Mouse (Mus musculus): ENCODE measurements at regions not wholly inside any gene's neighbourhood (a gene's known extent, or its start where the extent isn't known, plus 50 kb on each side); places are given as distances from the start of the nearest gene placed in this dataset.

DNA sequence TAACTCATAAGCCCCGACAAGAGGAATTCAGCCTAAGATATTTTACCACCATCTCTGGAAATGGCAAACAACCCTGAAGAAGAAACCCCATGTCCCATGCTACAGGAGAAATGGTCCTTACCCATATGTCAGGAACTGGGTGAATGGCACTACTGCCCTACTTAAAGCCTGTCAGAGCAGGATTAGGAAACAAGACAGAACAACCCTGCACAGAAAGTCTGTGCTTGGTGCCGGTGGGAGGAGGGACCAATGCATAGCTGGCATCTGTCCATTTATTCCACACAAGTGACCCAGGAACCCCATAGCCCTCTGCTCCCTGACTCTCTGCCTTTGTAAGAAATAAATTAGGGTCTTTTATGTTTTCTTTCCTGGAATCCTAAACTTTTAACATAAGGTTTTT is 317.9 kb downstream of the Ttll7 start:
- no peak for DNase-seq (ENCODE audit: low read depth, low spot score)

DNA sequence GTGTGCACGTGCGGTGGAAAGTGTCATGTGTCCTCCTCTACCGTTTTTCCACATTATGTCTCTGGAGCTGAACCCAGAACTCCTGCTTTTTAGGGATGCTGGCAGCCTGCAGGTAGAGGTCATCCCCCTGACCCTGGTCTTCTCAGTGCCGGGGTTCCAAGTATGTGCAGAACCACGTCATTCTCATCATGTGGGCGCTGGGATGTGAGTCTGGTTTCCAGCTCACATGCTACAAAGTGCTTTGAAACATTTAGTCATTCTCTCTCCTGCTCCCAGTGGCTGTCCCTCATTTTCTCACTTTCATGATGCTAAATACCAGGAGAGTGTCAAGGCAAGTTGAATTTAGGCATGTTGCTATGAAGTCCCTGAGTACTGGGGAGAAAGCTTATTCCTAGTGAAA is 326.6 kb downstream of the Ttll7 start:
- no peak for DNase-seq (ENCODE audit: low read depth, low spot score)

DNA sequence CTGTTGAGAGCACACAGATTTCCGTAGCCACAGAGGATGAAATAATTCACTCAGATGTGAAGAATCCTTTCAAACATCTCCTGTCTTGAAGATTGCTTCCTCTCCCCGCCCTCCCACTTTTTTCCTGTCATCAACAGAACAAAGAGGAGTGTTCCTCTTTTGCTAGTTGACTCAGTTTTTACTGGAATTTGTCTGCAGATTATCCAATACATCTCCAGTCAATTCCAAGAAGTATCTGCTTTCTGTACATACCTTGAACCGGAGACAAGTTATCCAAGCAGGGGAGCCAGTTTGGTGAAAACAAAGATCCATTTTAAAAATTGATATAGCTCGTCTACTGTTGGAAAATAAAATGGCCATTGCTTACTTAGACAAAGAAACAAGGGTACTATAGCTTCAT is 328.5 kb downstream of the Ttll7 start:
- no peak for DNase-seq (ENCODE audit: low read depth, low spot score)

DNA sequence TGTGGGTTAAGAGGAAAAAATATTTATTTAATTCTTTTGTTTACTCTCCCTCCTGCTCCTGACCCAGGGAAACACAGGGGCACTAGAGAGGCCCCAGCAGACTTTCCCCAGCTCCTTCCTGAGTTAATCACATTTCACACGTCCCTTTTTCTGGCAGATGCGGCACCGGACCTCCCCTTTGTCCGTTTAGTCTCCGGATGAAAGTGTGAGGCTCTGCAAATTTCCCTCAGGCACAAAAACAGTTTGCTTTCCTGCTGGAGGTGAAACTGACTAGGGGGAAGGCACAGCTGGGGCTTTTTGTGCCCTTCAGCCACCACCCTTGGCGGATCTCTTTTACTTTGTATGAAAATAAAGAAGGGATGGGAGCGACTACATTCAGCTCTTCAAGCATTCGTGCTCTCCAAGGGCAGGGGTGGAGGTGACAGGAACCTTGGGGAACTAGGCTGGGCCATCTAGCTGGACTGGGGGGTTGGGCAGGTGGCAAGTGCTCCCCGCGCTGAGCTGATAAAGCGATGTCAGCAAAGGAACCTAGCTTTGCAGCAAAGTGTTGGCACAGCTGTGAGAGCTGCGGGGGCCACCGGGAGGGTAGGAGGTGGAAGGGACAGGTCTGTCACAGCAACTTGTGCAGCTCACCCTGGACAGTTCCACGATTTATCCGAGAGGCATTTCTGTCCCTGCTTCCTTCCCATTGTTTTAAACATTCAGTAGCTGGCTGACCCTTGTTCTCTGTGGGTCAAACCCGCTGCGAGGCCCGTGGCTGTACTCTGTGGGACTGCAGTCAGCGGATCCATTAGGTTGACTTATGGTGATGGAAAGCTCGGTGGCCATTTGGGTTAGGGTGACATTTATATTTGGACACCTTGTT is 329.6 kb downstream of the Ttll7 start:
- no peak for DNase-seq (ENCODE audit: low read depth, low spot score)

DNA sequence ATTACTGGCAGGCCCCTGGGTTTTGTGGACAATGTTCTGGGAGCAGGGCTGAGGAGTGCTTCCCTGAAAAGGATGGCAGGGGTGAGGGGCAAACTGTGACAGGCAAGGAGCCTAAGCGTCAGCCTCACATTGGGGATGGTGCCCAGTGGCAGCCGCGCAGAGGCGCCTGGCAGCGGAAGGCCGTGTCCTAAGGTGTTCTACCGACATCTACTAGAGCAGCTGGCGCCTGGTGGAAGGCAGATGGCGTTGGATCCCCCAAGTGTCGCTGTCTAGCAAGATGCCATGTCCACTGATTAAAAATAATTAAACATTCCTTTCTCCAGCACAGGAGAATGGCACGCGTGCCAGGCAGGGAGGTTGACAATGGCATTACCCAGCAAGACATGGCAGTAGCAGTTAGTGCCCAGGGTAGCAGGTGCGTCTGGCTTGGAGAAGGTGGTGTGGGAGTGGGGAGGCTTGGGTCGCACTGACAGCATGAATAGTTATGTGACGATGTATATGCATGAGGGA is 330.3 kb downstream of the Ttll7 start:
- DNase-seq (ENCODE audit: low read depth, low spot score): no peak

DNA sequence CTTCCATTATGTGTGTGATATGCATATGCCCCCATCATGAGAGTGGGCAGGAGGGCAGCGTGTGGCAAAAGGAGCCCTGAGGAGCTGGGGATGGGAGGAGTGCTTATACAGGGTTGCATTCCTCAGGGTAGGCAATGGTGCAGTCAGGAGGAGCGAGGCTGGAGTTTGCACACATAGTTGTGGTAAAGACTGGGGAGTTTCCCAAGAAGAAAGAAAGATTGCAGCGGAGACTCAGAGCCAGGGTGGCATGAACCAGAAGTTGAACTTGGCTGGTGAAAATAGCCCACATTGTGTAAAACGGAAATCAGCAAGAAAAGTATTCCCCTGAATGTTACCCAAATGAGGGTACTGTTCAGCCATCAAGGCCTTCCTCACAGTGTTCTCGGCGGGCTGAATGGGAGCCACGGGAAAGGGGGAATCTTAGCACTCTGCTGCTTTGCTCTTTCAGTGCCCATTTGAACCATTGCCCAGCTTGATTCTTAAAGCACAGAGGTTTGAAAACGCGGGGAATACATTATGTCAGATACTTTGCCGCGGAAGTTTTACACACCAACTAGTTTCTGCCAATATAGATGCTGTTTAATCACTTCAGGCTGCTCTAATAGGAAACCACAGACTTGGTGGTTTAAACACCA is 331.6 kb downstream of the Ttll7 start:
- no peak for DNase-seq (ENCODE audit: low read depth, low spot score)

DNA sequence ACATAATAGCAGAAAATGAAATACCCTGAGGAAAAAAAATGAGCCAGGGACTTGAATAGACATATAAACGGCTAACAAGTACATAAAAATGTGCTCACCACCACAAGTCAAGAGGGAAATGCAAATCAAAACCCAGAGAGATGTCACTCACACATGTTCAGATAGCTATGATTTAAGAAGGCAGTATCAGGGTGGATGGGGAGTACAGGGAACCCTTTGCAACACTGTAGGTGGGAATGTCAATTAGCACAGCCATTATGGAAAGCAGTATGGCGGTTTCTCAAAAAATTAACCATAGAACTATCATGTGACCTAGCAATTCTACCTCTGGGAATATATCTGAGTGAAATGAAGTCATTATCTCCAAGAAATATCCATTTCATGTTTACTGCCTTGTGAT is 337.6 kb downstream of the Ttll7 start:
- no peak for DNase-seq (ENCODE audit: low read depth, low spot score)

DNA sequence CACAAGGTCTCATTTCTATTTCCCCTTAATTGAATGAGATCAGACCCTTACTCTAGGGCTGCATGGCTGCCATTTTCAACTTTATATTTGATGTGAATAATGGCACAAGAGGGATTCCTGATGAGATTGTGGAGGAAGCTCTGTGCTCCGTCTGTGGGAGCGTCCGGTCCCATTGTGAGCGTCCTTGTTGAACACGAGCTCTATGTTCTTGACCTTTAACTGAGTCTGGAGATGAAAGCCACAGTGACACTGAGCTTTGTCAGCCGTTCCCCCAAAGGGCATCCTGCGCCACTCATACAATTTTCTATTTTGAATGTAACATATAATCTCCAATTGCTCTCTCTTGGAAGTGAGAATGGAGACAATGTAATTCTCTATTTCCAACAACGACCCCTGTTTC is 344.5 kb downstream of the Ttll7 start:
- no peak for DNase-seq (ENCODE audit: low read depth, low spot score)

DNA sequence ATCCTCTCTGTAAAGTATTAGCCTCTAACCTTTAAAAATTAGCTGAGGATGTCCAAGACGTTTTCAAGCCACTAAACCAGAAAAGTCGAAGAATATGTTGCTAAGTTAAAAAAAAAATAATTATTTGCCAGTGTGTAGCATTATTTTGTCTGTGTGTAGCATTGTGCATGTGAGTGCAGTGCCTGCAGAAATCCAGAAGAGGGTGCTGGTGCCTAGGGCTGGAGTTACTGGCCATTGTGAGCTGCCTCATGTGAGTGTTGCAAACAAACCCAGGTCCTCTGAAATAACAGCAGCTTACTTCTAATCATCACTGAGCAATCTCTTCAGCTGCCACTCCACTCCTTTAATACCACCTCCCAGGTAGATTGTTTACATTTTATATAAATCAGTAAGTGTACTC is 345.0 kb downstream of the Ttll7 start:
- DNase-seq (ENCODE audit: low read depth, low spot score): no peak

DNA sequence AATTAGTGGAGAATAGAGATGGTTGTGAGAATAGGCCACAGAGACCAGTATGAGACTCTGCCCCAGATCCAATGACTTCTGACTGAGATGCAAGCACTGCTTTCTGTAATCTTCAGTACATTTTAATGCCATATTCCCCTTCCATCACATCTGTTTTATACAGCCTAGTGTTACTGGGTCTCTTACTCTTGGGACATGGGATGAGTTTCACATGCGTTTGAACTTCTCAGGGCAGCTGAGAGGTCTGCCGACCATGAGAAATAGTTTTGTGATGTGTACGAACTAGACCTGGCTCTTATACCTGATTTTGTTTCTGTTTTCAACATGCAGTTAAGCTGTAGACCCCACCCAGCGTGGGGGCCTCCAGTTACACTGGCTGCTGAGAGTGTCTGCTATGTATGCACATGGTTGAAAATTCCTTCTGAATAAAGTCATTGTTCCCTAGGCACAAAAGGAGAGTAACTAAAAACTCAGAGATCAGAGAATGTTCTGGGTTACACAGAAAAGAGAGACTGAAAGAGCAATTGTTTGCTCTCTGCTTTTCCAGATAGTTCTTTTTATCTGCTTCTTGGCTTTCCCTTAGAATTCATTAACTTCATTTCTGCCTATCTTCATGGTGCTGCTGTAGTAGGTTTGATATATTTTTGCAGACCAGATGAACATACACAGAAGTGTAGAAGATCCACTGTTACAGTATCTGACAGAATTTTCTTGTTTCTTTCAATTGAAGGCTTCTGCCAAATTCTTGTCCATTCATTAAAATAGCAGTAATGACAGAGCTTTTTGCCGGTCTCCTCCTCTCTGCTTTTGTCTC is 359.2 kb downstream of the Ttll7 start:
- DNase-seq (ENCODE audit: low read depth, low spot score): no peak

DNA sequence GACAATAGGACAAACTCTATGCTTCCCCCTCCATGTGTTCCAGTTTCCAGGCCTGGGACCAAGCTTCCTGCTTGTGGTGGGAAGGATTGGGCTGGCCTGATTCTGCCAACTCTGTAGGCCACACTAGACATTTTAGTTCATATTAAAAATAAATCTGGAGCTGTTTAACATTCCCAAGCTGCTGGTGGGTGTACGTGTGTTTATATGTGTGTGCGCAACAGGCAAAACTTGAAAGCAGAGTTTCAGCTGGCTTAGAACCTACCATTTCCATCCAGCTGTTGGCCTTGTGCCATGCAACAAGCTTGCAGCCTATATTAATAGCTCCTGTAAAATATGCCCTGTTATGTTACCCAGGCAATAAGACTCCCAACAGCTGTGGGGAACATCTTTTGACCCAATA is 376.5 kb downstream of the Ttll7 start:
- DNase-seq (ENCODE audit: low read depth, low spot score): no peak

DNA sequence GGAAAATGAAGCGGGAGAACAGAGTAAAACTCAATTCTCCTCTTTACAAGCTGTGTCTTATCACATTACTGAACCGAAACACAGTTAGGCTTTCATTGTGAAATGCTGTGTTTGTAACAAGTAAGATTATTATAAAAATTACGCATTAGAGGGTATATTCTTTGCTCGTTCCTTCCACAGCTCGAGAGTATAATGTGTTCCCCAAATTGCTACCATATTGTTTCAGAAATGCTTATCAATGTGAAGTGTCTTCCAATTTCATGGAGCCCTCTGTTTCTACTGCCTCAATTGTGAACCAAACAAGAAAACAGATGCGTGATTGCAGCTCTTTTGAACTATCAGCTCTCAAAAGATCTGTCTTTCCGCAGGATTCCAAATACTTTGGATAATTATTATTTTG is 378.4 kb downstream of the Ttll7 start:
- no peak for DNase-seq (ENCODE audit: low read depth, low spot score)

DNA sequence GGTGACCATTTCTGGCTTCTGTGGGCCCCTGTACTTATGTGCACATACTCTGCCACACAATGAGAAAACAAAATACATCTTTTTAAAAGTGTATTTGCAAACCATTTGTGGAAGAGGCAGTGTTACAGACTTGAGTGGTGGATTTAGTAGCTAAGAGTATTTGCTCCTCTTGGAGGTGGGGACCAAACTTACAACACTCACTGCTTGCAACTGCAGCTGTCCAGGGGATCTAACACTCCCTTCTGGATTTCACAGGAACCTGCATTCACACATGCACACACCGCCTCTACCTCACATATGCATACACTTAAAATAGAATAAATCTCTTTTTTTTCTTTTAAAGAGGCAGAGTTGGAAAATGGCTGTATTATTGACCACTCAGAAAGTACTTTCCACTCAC is 386.2 kb downstream of the Ttll7 start:
- DNase-seq (ENCODE audit: low read depth, low spot score): no peak

DNA sequence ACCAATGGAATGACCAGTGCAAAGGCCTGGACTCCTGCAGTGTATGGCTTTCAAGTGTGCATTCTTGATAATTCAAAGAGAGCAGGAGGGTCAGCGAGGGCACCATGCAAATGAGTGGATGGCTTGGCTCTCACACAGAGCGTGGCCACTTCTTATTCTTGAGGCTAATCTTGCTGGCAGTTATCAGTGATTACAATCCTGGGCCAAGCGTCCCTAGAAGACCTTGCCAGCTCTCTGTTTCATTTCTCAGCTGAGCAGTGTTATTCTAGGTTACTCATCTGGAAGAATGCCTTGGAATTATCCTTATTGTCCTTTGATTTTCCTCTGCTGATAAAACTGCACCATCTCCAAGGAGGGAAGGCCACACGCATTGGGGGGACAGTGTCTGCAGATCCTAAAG is 388.5 kb downstream of the Ttll7 start:
- no peak for DNase-seq (ENCODE audit: low read depth, low spot score)

DNA sequence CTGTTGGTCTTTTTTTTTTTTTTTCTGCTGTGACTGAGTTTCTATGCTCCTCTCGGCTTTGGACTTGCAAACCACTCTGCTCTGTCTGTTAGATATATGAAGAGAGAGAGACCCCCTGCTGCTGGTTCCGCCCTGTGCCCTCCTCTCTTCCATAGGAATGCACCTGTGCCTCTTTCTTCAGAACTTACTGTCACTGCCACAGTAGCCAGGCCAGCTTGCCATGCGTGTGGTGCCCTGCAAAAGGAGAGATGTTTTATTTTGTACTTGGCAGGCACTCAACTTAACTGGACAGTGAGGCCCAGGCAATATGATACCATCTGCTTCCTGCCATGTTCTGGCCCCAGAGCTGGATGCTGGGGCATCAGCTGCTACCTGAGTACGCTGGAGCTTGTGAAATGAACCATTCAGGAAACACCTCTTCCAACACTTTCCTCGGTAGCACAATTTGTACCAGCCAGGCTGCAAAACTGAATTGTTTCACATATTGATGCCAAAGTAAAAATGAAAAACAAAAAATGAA is 392.8 kb downstream of the Ttll7 start:
- DNase-seq (ENCODE audit: low read depth, low spot score): no peak

DNA sequence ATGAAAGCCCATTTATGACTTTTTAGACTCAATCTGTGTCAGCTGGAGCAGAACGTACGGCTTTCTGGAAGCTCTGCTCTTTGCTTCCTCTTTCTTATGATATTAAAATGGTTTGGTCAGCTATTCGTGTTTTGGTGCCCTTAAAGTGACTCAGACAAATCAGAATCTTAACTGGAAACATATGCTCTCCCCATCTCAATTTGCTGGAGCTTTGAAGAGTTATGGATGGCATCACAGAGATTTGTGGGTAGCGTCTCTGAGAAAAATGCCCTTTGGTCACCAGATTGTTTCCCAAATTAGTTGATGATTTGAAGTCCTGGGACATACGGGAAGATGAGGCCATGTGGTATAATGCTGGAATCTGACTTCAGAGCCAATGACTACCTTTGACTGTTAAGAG is 394.0 kb downstream of the Ttll7 start:
- DNase-seq (ENCODE audit: low read depth, low spot score): no peak

DNA sequence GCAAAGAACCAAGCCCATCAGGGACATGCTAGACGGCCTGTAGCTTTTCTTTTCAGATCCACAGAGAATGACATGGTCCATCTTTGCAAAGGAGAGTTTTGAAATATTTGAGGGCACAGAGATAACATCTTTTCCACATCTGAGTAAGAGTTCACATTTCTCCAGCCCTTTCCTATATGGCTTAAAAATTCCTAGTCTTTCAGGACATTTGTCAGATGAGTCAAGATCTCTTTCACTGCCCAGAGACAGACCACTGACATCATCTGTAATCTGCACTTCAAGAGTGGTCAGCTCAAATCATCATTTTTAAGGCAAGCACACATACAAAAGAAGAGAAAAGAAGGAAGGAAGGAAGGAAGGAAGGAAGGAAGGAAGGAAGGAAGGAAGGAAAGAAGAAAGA is 397.3 kb downstream of the Ttll7 start:
- no peak for DNase-seq (ENCODE audit: low read depth, low spot score)

DNA sequence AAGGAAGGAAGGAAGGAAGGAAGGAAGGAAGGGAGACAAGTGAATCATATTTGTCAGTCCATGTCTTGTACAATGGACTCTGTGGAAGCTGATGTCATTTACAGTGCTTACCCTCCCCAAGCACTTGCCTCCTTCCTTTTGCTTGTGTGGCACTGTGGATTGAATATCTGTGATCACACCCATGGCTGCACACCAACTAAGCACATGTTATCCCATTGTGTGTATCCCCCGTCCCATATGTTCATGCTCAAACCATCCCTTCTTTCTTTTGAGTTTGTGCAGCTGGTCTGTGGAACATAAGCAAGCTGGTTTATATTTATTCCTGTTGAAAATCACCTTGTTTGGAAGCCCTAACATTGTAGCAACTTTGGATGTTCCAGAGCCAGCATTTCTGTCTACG is 397.7 kb downstream of the Ttll7 start:
- DNase-seq (ENCODE audit: low read depth, low spot score): no peak

DNA sequence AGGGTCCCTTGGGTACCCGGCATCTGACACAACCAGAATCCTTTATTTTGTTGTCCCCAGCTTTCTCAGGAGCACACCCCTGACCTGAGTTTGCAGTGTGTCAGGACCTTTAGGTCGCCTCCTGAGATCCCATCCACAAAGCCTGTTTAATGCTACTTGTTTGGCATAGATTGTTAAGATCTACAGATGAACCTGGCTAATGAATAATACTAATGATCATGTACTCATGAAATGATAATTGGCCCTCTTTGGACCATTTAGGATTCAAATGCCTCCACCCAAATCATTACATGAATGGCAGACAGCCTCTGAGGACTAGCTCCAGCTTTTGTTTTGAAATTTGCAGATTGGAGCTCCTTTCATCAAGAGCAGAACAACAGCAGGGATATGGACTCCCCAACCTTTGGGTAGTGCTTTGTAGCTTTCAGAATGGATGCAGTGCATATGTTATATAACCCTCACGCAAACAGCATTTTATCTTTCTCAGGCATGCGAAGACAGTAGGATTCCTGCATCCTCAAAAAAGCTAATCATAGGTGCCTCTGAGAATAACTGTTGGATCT is 400.1 kb downstream of the Ttll7 start:
- DNase-seq (ENCODE audit: low read depth, low spot score): no peak

DNA sequence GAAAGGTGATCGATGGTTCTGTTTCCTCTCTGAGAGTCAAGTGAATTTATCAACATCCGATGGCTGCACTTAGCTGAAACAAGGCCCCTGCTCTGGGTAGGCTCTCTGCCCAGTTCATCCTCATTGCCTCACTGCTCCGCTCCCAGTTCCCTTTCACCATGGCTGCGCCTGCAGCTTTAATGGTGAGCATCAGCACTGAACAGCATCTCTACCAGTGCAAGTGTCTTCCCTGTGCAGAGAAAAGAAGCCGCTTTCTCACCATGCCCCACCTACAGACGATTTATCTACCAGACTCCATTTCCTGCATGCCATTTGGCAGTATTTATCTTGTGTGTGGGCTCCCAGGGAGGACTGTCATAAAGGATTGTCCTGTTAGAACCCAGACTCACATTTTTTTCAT is 400.6 kb downstream of the Ttll7 start:
- no peak for DNase-seq (ENCODE audit: low read depth, low spot score)

DNA sequence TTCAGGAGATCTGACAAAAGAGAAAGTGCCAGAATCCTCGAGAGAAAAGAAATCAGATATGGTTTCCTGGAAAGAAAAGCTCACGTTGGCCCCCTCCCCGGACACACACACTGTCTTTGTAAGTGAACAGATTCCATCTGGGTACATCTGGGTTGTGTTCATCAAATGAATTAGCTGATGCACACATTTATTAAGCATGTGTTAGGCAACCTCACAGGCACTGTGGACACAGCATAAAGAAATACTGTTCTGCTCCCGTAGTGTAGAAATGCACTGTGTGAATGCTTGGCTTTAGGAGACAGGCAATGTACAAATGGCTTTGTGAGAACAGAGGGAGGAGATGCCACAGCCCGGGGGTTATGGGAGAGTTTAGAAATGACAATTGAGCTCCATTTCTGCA is 402.3 kb downstream of the Ttll7 start:
- no peak for DNase-seq (ENCODE audit: low read depth, low spot score)
